Mouse (Mus musculus) myocyte (in vitro differentiated cells): ENCODE measurements around the gene Prpf8. TPM values are rescaled to one million over a fixed set of nuclear protein-coding genes. Genes with fewer than 3 reads are reported as not detected.

Experiments
- H3K27me3 ChIP-seq: one replicate; pipeline ENCODE4 v1.6.1; 2011; ENCODE audit not compliant: control insufficient read depth, insufficient read depth, insufficient read length
- H3K36me3 ChIP-seq: one replicate; pipeline ENCODE4 v1.6.1; 2011; ENCODE audit not compliant: control insufficient read depth, insufficient read depth
- H3K4me2 ChIP-seq: one replicate; pipeline ENCODE4 v1.6.1; 2011; ENCODE audit warnings: low read depth, control low read depth
- H3K4me3 ChIP-seq: one replicate; pipeline ENCODE4 v1.5.1; 2011; ENCODE audit warnings: mild to moderate bottlenecking, control low read depth, moderate library complexity
- H3K79me2 ChIP-seq: one replicate; pipeline ENCODE4 v1.6.1; 2011; ENCODE audit not compliant: control insufficient read depth, insufficient read depth
- H3ac ChIP-seq: one replicate; pipeline ENCODE4 v1.6.1; 2011; ENCODE audit not compliant: control insufficient read depth, insufficient read length
- CEBPB ChIP-seq: IDR thresholded peaks from 2 replicates; pipeline ENCODE4 v1.6.1; 2011; ENCODE audit warnings: mild to moderate bottlenecking, moderate library complexity; ENCODE audit not compliant: poor library complexity, insufficient read depth, severe bottlenecking
- E2F4 ChIP-seq: IDR thresholded peaks from one replicate; pipeline ENCODE4 v1.6.1; 2011; ENCODE audit warnings: mild to moderate bottlenecking, control low read depth, moderate library complexity; ENCODE audit not compliant: insufficient read depth
- MAX ChIP-seq: IDR thresholded peaks from one replicate; pipeline ENCODE4 v1.6.1; 2011; ENCODE audit warnings: low read depth, mild to moderate bottlenecking, control low read depth
- MYOD1 ChIP-seq, 3 experiments: IDR thresholded peaks; one replicate each; pipeline ENCODE4 v1.6.1; 2011; ENCODE audit warnings: control low read depth in 2 of 3, low read depth in 2 of 3, mild to moderate bottlenecking in 2 of 3, moderate library complexity in 1 of 3; ENCODE audit not compliant: insufficient read length in 2 of 3, control insufficient read depth in 1 of 3
- MYOG ChIP-seq, 3 experiments: IDR thresholded peaks; one replicate each; pipeline ENCODE4 v1.6.1; 2011; ENCODE audit warnings: control low read depth in 2 of 3, low read depth in 2 of 3, mild to moderate bottlenecking in 2 of 3; ENCODE audit not compliant: insufficient read length in 2 of 3, control insufficient read depth in 1 of 3, insufficient read depth in 1 of 3
- POLR2A ChIP-seq: IDR thresholded peaks from one replicate; pipeline ENCODE4 v1.6.1; 2011; ENCODE audit warnings: low read depth, mild to moderate bottlenecking, control low read depth, moderate library complexity; ENCODE audit not compliant: insufficient read length
- POLR2AphosphoS2 ChIP-seq: IDR thresholded peaks from one replicate; pipeline ENCODE4 v1.6.1; 2011; ENCODE audit warnings: low read depth, control low read depth; ENCODE audit not compliant: insufficient read length
- REST ChIP-seq: IDR thresholded peaks from one replicate; pipeline ENCODE4 v1.6.1; 2011; ENCODE audit warnings: mild to moderate bottlenecking, control low read depth, moderate library complexity; ENCODE audit not compliant: insufficient read depth, insufficient read length
- SRF ChIP-seq: IDR thresholded peaks from one replicate; pipeline ENCODE4 v1.6.1; 2011; ENCODE audit warnings: low read depth; ENCODE audit not compliant: control insufficient read depth, insufficient read length
- TCF12 ChIP-seq: IDR thresholded peaks from one replicate; pipeline ENCODE4 v1.6.1; 2011; ENCODE audit warnings: mild to moderate bottlenecking, control low read depth; ENCODE audit not compliant: poor library complexity, insufficient read depth, severe bottlenecking
- TCF3 ChIP-seq: IDR thresholded peaks from one replicate; pipeline ENCODE4 v1.6.1; 2011; ENCODE audit warnings: low read depth, control low read depth; ENCODE audit not compliant: insufficient read length
- USF1 ChIP-seq: IDR thresholded peaks from one replicate; pipeline ENCODE4 v1.6.1; 2011; ENCODE audit warnings: low read depth, mild to moderate bottlenecking, control low read depth, moderate library complexity
- polyA plus RNA-seq: library from polyadenylated mRNA; unstranded; fragments of >200 nt; fragmentation: generic; extraction: Trizol; gene quantifications from one replicate; pipeline ENCODE4 v1.2.1, GENCODE M21; 2012; ENCODE audit warnings: missing spikeins

Prpf8 gene
- polyA plus RNA-seq, 1 experiment: 93.0 TPM

- Histone ChIP-seq H3ac (peak overlapping the region; percentile 36), H3K4me3 (peak overlapping the region; percentile 98), H3K27me3 (no peaks in the 10 kb centered on the region), H3K79me2 (peaks cover 37% of the 10 kb centered on the region), H3K4me2 (no peak overlapping the region), H3K36me3 (peaks cover 33% of the 10 kb centered on the region)
- TF ChIP-seq E2F4 (no peak), POLR2AphosphoS2 (peak; percentile 75), POLR2A (peak; percentile 15)
Observed at GRCm38 (mm10) chr11:75461743-75462252, 24.8 kb upstream of the Prpf8 start.

GRCm38 (mm10) chr11:75462253-75462783, 24.3 kb upstream of the Prpf8 start:
- no peaks in the 10 kb centered on the region for H3K27me3 ChIP-seq
- peak overlapping the region; percentile 36 for H3ac ChIP-seq
- peaks cover 37% of the 10 kb centered on the region for H3K79me2 ChIP-seq
- H3K36me3 ChIP-seq: peaks cover 37% of the 10 kb centered on the region
- peak overlapping the region; percentile 99 for H3K4me2 ChIP-seq
- peak overlapping the region; percentile 98 for H3K4me3 ChIP-seq
- TF ChIP-seq POLR2A (peak; percentile 63), POLR2AphosphoS2 (peak; percentile 78), MAX (no peak), MYOG (IDR thresholded peaks at IDR 0.05; ENCODE audit: control insufficient read depth in 1 of 3, insufficient read depth in 1 of 3, insufficient read length in 2 of 3, low read depth in 2 of 3) (peak; percentile 24 to 91 (median 71)), TCF3 (peak; percentile 12), CEBPB (0 out of 2 replicates have a peak, but pooled peaks have one; percentile 18), USF1 (no peak), TCF12 (no peak), REST (no peak), SRF (no peak), E2F4 (no peak), MYOD1 (IDR thresholded peaks at IDR 0.05; ENCODE audit: control insufficient read depth in 1 of 3, insufficient read length in 2 of 3, low read depth in 2 of 3) (peak in 2 of 3 experiments; percentile 62 to 84)

GRCm38 (mm10) chr11:75462865-75463336, 23.7 kb upstream of the Prpf8 start:
- peak overlapping the region; percentile 98 for H3K4me3 ChIP-seq
- peaks cover 37% of the 10 kb centered on the region for H3K79me2 ChIP-seq
- peaks cover 37% of the 10 kb centered on the region for H3K36me3 ChIP-seq
- H3ac ChIP-seq: peak overlapping the region; percentile 36
- no peaks in the 10 kb centered on the region for H3K27me3 ChIP-seq
- H3K4me2 ChIP-seq: peak overlapping the region; percentile 99
- TF ChIP-seq MYOD1 (IDR thresholded peaks at IDR 0.05; ENCODE audit: control insufficient read depth in 1 of 3, insufficient read length in 2 of 3, low read depth in 2 of 3) (peak; percentile 17 to 85 (median 66)), POLR2AphosphoS2 (peak; percentile 96), TCF3 (peak; percentile 42), USF1 (peak; percentile 50), E2F4 (no peak), POLR2A (peak; percentile 84), CEBPB (no peak), MYOG (IDR thresholded peaks at IDR 0.05; ENCODE audit: control insufficient read depth in 1 of 3, insufficient read depth in 1 of 3, insufficient read length in 2 of 3, low read depth in 2 of 3) (peak; percentile 63 to 93 (median 74)), REST (no peak), TCF12 (peak; percentile 25), SRF (no peak), MAX (no peak)

GRCm38 (mm10) chr11:75463624-75464023, 23.0 kb upstream of the Prpf8 start:
- H3K79me2 ChIP-seq: peaks cover 37% of the 10 kb centered on the region
- no peak for TF ChIP-seq SRF
- TF ChIP-seq POLR2AphosphoS2: peak; percentile 65
- no peak for TF ChIP-seq USF1
- peak; percentile 35 for TF ChIP-seq POLR2A
- TF ChIP-seq CEBPB: no peak
- TF ChIP-seq MYOD1 (IDR thresholded peaks at IDR 0.05; ENCODE audit: control insufficient read depth in 1 of 3, insufficient read length in 2 of 3, low read depth in 2 of 3): no peak
- TF ChIP-seq E2F4: no peak
- no peak overlapping the region for H3ac ChIP-seq
- H3K4me2 ChIP-seq: peak overlapping the region; percentile 99
- H3K27me3 ChIP-seq: no peaks in the 10 kb centered on the region
- H3K36me3 ChIP-seq: peaks cover 37% of the 10 kb centered on the region
- H3K4me3 ChIP-seq: peak overlapping the region; percentile 98

- Histone ChIP-seq H3K4me2 (peak overlapping the region; percentile 99), H3K27me3 (no peaks in the 10 kb centered on the region), H3K36me3 (peaks cover 37% of the 10 kb centered on the region), H3K79me2 (peaks cover 37% of the 10 kb centered on the region), H3K4me3 (peak overlapping the region; percentile 98), H3ac (no peak overlapping the region)
- no peak for TF ChIP-seq CEBPB
- TF ChIP-seq REST: no peak
- no peak for TF ChIP-seq SRF
- peak; percentile 35 for TF ChIP-seq POLR2AphosphoS2
- TF ChIP-seq USF1: no peak
- no peak for TF ChIP-seq TCF12
- no peak for TF ChIP-seq TCF3
- TF ChIP-seq MYOD1 (IDR thresholded peaks at IDR 0.05; ENCODE audit: control insufficient read depth in 1 of 3, insufficient read length in 2 of 3, low read depth in 2 of 3): no peak
Observed at GRCm38 (mm10) chr11:75464417-75464816, 22.2 kb upstream of the Prpf8 start.
